Mouse (Mus musculus): Measurements from ENCODE around the gene Sult1a1.

DNA sequence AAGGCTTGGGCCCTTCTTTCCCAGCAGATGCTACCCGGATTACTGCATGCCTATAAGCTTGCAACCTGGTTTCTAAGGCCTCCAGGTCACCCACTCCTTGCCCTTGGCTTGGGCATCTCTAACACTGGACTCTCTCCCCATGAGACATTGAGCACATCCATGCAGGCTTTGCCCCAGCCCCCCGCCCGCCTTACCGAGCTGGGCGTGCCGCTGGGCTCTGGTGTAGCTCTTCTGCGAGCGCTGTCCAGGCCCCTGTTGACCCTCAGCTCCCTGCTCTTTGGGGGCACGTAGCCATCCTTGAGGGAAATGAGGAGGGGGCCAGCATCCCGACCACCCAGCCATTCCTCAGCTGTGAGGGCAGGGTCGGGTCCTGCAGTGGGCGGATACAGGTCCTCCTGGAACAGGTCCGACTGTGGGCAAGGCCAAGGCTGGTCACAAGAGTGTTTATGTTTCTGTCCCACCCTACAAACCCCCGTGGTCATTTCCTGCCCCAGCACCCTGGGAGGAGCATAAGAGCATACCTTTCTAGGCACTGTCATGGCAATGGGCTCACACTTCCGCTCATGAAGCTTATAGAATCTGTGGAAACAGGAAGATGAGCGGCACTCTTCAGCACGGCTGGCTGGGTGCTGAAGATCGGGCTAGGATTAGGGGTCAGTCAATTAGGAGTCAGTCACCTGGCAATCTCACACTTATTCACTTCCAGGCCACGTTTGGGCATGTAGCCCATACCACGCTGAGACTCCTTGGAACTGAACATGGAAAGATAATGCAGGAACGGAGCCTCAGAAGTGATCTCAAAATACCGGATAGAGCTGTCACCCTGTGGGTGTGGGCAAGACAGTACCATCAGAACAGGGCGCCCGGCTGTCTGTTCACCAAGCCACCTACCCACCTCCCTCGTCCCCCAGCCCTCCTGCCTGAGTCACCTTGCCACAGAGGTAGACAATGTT is 24.1 kb upstream of the Sult1a1 start:
- TF ChIP-seq POLR2A (IDR thresholded peaks at IDR 0.05; ENCODE audit: borderline replicate concordance, extremely low read depth, insufficient read depth, insufficient read length, poor library complexity, severe bottlenecking) (no peak), CTCF (IDR thresholded peaks at IDR 0.05; ENCODE audit: borderline replicate concordance, extremely low read depth, insufficient read depth, insufficient read length) (no peak)
